Mouse (Mus musculus) CD4-positive, CD25-positive, alpha-beta regulatory T cell, adult 4 months (primary cell): Measurements from ENCODE around the gene Kif6. TPM values are rescaled to one million over a fixed set of nuclear protein-coding genes. Genes with fewer than 3 reads are reported as not detected.

Experiments
- ATAC-seq: one replicate; pipeline ENCODE4 v1.8.0; 2017
- polyA plus RNA-seq, 2 experiments: library from polyadenylated mRNA; unstranded; fragments of 100-300 nt; shearing (Covaris generic); gene quantifications; one replicate each; pipeline ENCODE4 v1.2.1; 2017

Kif6 gene
- polyA plus RNA-seq, 2 experiments from 2014 or later: not detected

- ATAC-seq: no peak
Observed at GRCm38 (mm10) chr17:49666728-49667127, 51.8 kb downstream of the Kif6 start.

GRCm38 (mm10) chr17:49668296-49668695 is 53.4 kb downstream of the Kif6 start:
- ATAC-seq: no peak

GRCm38 (mm10) chr17:49671921-49672339 is 57.0 kb downstream of the Kif6 start:
- no peak for ATAC-seq

GRCm38 (mm10) chr17:49672421-49672820 is 57.5 kb downstream of the Kif6 start:
- ATAC-seq: no peak

GRCm38 (mm10) chr17:49675629-49676028 is 60.7 kb downstream of the Kif6 start:
- ATAC-seq: no peak

GRCm38 (mm10) chr17:49681410-49681809 is 66.5 kb downstream of the Kif6 start:
- no peak for ATAC-seq

- ATAC-seq: no peak
Observed at GRCm38 (mm10) chr17:49684146-49684545, 69.2 kb downstream of the Kif6 start.

GRCm38 (mm10) chr17:49690607-49691454 is 75.9 kb downstream of the Kif6 start:
- no peak for ATAC-seq

GRCm38 (mm10) chr17:49691455-49691805 is 76.5 kb downstream of the Kif6 start:
- no peak for ATAC-seq

GRCm38 (mm10) chr17:49693206-49693605 is 78.3 kb downstream of the Kif6 start:
- ATAC-seq: no peak

GRCm38 (mm10) chr17:49697220-49697619 is 82.3 kb downstream of the Kif6 start:
- no peak for ATAC-seq

- no peak for ATAC-seq
Observed at GRCm38 (mm10) chr17:49703492-49704249, 88.7 kb downstream of the Kif6 start.

- no peak for ATAC-seq
Observed at GRCm38 (mm10) chr17:49709192-49709591, 94.3 kb downstream of the Kif6 start.

- ATAC-seq: no peak
Observed at GRCm38 (mm10) chr17:49710101-49710630, 95.2 kb downstream of the Kif6 start.

- ATAC-seq: no peak
Observed at GRCm38 (mm10) chr17:49726206-49726605, 111.3 kb downstream of the Kif6 start.

- ATAC-seq: no peak
Observed at GRCm38 (mm10) chr17:49726976-49727375, 112.0 kb downstream of the Kif6 start.

- ATAC-seq: no peak
Observed at GRCm38 (mm10) chr17:49727428-49728045, 112.6 kb downstream of the Kif6 start.

GRCm38 (mm10) chr17:49729856-49730255 is 114.9 kb downstream of the Kif6 start:
- no peak for ATAC-seq

GRCm38 (mm10) chr17:49732706-49733105 is 117.8 kb downstream of the Kif6 start:
- ATAC-seq: no peak

- ATAC-seq: no peak
Observed at GRCm38 (mm10) chr17:49734079-49734478, 119.1 kb downstream of the Kif6 start.

- no peak for ATAC-seq
Observed at GRCm38 (mm10) chr17:49734776-49735175, 119.8 kb downstream of the Kif6 start.

GRCm38 (mm10) chr17:49736364-49736763 is 121.4 kb downstream of the Kif6 start:
- no peak for ATAC-seq

GRCm38 (mm10) chr17:49737217-49737774 is 122.4 kb downstream of the Kif6 start:
- no peak for ATAC-seq
